Mouse (Mus musculus) right cerebral cortex, postnatal 25 days (tissue): ENCODE measurements around the gene Thsd7b.
"Not testable (repeated sequence)": the region's sequence is repeated elsewhere in the genome, so short reads cannot be mapped to it uniquely, and the experiment has no call there.

ENCODE experiments used
- DNase-seq: peaks from one replicate; pipeline ENCODE4 v3.0.0; 2022

Gene Thsd7b

DNA sequence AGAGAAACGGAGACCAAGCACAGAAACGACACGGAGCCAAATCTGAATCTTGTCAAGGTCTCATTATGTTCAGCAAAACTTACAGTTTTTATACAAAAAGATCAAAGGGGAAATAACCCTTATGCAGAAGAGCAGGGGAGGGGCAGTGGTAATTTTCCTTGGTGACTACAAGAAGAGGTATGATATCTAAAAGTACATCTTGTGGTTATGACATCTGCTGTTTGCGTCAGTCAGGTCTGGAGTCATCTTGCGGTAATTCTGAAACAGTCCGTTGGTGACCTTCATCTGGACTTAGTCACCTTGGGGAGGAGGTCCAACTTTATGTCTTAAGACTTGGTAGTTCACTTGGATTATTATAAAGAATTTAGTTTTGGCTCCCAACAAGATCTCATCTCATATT is 378.3 kb downstream of the Thsd7b start:
- DNase-seq = not testable (repeated sequence)

DNA sequence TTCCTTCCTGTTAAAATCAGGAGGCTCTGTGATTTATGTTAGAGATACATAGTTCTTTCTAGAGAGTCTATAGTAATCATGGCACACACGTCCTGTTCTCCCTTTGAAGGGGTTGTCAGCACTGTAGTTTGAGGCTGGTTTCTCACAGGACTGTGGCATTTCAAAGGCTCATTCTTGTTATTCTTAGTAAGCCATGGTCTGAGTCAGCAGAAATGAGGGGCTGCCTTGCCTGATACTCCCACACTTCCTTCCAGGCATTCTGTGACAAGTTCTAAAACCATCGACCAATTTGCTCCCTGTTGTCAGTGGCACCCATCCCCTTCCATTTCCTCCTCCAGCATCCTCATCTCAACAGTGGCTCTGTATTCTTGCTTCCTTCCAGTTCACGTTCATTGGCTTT is 384.9 kb downstream of the Thsd7b start:
- DNase-seq = no peak

DNA sequence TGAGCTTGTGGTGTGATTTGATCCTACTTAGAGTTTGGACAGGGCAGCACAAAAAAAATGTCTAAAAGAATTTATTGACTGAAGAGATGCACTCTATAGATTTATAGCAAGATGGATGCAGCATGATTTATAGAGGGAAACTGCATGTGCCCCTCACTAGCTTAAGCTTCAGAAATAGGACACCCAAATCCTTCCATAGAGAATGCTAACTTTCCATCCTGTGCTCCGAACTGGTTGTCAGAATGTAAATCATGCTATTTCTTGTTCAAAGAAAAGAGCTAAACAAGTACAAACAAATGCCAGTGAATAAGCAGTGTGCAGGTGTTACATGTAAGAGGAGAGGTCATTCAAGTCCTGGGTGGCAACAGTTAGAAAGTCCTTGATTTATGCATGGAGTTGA is 402.8 kb downstream of the Thsd7b start:
- no peak for DNase-seq

DNA sequence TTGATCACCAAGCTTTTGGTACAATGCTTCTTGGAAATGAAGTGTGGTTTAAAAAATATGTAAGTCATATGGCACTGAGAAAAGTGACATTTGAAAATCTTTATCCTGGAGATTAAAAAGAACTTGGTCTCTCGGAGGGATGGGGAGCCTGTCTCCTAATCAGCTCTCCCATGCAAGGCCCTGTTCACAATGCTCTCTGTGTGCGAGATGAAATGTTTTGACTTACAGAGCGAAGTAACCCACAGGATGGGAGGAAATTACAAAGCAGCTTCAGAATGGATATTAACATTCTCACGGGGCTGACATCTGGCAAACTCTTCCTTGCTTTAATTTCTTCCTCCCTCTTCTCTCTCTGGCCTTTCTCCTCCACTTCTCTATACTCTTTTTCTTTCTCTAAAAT is 405.7 kb downstream of the Thsd7b start:
- DNase-seq = no peak

DNA sequence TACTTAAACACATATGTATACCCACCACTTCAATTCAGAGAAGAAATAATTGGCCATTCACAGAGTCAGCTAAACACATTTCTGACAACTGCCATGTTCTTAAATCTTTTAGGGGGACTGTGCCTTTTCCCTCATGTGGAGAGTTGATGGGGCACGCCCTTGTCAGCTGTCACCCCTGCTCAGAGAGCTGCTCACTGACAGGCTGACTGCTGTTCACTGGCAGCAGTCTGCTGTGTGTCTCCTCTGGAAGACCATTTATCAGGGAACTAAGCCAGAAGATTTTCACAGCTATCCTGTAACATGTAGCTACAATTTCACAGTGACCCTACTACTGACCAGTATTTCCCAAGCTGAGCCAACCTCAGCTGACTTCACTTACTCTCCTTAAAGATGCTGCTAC is 432.6 kb downstream of the Thsd7b start:
- DNase-seq = no peak

DNA sequence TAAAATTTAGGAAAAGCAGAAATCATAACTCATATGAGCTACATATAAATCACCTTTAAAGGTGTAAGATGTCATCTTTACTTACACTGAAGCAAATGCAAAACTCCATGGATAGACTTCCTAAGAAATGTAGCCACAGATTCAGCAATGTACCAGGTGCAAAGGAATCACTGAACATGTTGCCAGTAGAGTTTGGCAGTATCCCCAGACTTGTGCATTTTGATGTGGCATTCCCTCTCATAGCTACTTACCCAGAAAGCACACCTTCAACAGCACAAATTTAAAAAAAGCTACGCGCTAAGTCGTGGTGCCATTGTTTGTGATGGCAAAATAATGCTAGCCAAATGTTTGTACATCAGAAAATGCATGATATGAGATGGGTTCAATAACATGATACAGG is 439.6 kb downstream of the Thsd7b start:
- peak; percentile 55 for DNase-seq

DNA sequence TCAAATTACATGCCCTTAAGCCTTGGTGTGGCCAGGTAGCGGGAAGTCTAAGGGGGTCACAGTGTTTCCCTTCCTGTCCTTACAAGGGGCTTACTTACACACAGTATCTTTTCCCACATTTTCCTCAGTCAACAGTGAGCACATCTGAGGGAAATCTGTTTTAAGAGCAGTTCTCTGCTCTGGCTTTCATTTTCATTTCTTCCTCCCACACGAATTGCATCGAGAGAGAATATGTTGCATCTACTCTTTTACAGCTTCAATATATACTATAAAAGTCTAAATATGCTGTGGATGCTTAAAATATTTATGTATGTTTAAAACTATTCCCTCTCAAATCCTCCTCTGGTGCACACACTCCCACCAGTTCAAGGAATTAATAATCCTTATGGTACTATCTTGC is 440.5 kb downstream of the Thsd7b start:
- DNase-seq = no peak

DNA sequence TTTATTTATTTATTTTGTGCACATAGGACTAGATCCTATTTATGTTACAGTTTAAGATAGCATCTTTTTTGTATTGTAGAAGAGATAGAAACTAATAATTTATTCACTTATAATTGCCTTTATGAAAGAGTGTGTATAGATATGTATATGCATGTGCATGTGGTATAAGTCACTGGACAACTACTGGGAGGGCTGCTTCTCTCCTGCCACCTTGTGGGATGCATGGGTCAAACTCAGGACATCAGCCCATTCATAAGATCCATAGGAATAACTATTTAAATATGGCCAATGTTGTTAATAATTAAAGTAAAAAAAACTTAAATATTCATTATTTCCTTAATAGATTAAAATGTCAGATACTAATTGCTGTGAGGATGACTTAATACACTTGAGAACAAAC is 446.5 kb downstream of the Thsd7b start:
- no peak for DNase-seq

DNA sequence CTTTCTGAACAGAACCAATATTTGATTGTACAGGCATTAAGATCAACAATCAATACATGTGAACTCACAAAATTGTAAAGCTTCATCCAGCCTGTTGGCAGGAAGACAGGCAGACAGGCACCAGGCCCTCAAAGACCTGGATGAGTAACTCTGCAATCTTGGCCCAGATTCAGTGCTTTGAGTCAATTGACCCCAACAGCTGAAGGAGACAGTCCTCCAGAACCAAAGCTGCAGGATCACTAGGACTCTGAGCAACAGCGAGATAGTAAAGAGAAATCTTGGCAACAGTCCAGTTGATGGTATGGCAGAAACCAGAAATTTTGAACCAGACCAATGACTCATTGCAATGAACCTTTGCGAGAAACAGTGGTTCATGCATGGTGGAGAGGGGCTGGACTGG is 458.9 kb downstream of the Thsd7b start:
- no peak for DNase-seq

DNA sequence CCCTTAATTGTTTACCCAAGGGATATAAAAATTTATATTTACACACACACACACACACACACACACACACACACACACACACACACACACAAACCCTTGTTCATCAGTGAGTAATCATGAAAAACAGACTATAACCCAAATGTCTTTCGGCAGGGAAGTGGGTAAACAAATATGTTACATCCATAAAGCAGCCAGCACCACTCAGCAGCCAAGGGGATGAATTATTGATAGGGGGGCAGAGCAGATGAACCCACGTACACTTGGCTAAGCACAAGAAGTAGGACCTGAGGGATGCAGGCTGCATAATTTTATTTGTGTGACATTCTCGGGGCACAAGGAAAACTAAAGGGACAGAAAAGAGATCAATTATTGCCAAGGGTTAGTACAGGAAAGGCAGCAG is 474.5 kb downstream of the Thsd7b start:
- DNase-seq = no peak

DNA sequence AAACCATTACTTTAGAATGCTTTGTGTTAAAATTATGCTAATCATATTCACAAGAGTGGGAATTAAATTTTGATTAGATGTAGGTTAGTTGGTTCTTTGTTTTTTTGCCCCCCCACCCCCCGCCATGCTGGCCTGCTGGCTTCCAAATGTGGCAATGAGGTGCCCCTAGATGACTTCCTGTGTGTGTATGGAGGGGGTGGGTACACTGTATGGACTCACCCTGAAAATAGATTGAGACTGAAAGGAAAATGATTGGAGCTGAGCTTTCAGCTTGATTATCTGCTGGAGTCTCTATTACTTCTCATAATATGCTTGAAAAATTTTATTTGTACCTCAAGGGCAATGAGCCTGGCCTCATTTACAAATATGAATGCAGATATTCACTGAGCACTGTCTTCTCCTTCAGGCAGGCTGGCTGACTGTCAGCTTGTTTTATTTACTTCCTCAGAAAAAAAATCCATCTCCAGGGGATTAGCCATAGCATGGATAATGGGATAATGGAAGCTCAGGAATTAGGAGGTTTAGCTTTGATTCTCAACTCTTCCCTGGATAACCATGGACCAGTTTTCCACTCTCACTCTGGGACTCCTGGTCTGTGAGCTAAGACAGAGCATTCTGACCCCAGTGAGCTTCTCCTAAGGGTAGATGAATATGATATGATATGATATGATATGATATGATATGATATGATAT is 483.6 kb downstream of the Thsd7b start:
- DNase-seq = no peak

DNA sequence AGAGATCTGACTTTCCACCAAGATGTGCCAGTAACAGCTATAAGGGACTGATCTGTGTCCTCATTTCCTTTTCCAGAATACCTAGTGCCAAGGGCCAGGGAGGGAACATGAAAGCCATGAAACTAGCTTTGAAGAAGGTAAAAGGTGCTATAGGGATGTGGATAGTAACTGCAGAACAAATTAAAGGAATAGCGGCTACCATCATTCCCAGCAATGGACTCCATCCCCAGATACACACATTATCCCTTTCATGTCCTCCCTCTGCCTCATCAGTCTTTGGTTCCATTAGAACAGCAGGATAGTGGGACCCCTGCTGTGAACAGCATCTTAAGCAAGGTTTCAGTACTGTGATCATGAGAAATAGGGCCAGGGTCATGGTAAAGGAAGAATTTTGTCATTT is 485.9 kb downstream of the Thsd7b start:
- no peak for DNase-seq

DNA sequence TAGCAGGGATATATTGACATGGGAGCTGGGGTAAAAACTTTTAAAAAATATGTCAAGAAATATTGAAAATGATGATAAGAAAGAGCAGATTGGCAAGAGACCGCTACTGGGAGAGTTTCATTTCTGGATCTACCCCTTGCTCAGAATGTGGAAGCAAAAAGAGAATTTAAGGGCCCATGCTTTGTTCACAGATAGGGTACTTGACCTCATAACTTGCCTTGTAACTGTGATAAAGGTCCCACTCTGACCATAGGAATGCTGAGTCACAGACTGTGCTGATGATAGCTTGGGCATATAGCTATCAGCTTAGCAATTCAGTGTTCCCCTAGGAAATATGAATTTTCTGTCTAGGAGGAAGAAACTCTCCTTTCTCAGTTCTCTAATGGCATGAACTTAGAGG is 488.1 kb downstream of the Thsd7b start:
- DNase-seq = no peak

DNA sequence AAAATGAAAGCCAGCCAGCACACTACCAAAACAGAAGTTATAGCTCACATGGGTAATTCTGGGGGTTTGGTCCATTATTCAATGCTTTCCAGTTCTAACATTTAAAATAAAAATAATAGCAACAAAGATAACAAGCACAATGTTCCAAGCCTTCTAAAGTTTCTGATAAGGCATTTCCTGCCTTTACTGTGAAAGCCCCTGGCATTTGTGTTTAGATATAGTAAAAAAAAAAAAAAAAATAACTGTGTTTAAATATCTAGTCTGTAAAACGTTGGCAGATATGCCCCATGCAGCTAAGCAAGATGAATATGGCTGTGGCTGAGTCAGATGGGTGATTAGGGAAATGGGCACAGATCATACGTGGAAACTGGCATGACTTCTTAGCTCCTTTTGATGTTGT is 491.6 kb downstream of the Thsd7b start:
- DNase-seq = no peak

DNA sequence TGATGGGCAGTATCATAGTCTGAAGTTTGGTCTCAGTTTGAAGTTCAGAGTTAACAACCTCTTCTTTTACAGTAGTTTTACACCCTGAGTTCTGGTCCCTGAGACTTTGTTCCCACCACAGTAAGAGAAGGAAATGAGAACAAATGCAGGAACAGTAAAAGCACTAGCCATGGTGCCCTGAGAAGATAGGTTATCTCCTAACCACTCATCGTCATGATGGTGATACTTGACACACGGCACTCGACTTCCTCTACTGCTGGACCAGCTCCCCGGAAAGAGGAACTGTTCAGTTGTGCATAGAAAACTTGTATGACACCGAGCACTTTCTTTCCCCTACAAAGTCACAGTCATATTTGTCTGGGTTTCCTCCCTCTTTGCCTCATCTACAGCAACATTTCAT is 504.0 kb downstream of the Thsd7b start:
- no peak for DNase-seq

DNA sequence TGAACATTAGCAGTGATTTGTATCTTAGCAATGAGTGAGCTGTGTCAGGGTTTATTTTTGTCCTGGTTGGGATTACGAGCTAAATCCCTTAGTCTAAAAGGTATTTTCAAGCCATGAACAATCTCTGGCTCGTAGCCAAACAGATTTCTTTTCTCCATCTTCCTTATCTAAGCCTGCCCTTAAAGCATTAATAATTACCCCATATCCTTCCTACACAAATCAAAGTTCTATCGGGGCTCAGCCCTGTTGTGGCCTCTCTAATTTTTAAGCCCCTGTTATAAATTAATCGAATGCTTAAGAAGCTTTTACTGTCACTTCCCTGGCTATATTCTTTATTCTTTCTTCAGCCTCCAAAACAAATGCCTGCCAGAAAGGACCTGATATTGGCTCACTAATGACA is 506.4 kb downstream of the Thsd7b start:
- DNase-seq = no peak

DNA sequence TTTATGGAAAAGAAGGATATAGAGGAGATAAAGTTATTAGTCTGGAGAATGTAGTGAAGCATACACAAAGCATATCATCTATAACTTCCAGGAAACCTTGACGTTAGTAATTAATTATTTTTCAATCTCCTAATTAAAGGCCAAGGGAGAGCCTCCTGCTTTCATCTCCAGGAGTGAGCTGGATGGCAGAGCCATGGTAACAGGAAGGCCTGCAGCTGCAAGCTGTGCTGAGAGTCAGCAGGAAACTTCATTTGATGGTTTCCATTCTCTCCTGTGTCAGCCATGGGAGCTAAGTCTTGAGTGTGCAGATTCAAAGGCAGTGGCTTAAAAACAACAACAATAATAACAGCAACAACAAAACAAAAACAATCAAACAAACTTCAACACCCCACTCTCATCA is 507.5 kb downstream of the Thsd7b start:
- DNase-seq = no peak

DNA sequence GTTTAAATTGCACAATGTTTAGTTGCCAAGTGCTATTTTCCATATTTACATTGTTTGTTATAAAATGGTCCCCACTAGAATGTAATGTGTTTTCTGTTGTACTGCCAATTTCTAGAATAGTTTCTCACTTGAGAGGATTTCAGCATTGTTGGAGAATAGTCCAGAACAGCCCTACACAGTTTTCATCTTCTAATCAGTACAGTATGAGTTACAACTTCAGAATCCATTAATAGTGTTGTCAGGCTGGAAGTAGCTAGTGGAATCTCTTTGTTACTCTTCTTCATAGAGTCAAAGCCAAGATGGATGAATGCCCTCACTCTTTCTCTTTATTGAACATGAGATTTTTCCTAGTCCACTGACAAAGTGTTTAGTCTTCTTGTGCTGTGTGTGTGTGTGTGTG is 525.4 kb downstream of the Thsd7b start:
- DNase-seq = no peak

DNA sequence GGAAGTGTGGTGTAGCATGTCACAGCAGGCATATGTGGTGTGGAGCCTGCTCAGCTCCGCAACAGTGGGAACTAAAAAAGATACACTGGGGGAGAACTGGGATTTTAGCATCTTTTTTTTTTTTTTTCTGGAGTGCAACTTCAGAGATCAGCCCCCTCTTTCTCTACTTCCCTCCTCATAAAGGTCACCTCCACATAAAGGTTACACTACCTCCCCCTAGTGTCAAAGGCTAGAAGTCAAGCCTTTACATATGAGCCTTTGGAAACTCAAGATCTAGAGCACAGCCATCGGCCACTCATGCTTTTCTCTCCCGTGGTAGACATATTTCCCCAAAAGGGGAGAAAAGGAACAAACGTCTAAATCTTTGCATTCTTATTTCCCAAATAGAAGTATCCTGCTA is 553.8 kb downstream of the Thsd7b start:
- no peak for DNase-seq

DNA sequence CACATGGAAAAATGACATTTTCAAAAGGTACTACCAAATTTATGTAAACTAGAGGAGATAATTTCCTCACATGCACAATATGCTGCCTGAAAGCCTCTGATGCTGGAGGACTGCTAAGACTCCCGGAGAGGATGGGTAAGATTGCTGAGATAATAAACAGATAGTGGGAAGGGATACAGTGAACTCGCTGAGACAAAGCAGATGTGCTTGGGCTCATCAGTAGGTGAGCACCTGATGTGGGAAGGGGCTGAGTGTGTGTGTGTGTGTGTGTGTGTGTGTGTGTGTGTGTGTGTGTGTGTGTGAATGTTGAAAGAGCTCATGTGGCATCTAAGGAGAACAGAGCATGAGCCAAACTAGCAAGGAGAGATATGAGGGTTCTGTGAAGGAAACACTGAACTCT is 564.2 kb downstream of the Thsd7b start:
- no peak for DNase-seq

DNA sequence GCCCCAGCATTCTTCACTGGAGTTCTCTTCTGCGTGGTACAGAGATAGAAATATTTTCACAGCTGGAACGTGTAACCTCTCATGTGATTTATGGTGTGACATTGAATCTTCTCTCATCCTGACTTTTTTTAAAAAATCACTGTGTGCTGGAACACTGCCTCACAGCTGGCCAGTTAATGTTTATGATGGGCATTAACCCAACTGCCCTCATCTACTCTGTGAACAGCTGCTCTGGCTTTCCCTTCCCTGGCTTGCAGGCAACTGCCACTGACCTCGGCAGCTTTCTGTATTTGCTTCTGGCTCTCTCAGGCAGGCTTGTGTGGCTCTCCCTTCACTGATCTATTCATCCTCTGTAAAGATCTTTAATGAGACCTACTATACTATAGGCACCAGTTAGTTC is 564.7 kb downstream of the Thsd7b start:
- no peak for DNase-seq

DNA sequence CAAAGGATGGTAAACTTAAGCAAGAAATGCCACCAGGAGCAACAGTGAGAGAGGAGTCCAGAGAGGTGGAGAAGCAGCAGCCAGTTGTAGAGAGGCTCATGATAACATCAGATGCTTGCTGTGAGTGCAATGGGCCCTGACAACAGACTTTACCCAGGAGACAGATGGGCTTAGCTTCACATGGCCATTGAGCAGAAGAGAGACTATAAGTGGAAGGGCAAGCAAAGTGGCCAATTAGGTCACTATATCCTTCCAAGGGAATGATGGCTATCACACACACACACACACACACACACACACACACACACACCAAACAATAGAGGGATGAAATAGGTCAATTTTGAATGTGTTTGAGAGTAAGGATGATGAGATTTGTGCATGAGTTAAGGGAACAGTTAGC is 565.4 kb downstream of the Thsd7b start:
- no peak for DNase-seq

DNA sequence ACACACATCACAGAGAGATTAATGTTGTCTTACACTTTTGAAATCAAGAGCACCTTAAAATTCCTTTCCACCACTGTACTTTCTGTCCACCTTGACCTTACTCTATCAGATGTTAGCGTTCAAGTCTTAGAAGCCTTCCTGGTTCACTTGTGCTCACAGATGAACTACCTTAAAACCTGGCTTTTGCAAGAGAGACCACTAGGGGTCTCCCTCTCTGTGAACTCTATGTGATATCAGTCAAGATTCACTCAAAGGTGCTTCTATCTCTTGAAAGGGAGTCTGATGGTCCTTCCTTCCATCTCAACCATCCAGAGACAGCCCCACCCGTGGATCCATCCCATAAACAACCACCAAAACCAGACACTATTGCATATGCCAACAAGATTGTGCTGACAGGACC is 570.3 kb downstream of the Thsd7b start:
- DNase-seq = no peak

DNA sequence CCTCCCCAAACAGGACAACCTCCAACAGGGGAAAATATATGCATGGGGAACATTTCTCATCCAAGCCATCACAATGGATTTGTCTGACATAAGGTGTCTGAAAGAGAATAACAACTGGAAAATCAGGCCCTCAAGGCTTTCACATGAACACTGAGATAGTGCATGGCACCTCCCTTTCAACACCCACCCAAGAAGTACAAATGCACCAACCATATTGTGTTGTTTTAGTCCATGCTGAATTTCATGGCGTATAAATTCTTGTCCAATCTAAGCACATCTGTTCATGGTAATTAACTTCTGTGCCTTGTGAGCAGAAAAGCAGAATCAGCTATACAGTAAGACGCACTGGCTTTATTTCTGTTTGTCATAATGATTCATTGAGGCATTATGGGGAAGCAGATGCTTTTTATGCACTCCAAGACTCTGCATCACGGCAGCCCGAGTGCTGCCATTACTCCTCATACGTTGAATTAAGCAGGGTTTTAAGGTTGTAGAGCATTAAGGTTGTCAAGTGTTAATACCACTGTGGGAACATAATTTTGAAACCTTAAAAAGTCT is 577.0 kb downstream of the Thsd7b start:
- DNase-seq = no peak

DNA sequence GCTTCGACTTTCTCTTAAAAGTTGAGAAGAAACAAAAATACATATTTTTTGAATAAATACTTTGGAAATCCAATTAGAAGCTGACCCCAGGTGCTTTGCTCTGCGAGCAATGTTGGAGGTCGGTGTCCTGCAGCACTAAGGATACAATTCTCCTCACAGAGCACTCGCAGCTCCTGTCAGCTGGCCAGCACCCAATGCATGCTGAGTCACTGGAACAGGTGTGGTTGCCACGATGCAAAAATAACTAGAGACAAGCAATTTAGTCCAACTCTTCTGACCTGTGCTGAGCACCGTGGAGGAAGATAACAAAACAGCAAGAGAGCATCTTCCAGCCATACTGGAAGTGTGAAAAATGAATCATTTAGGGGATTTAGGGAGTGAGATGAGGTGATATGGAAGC is 594.6 kb downstream of the Thsd7b start:
- peak; percentile 32 for DNase-seq
